Mouse (Mus musculus) liver, adult 2 months (tissue): ENCODE results near the gene Smo. TPM values are rescaled to one million over a fixed set of nuclear protein-coding genes. Genes with fewer than 3 reads are reported as not detected.

Experiments
- DNase-seq: peaks from one replicate; pipeline ENCODE4 v3.0.0-alpha.2; 2011; ENCODE audit warnings: low read depth, low spot score; ENCODE audit errors: extremely low read depth
- H3K27ac ChIP-seq: fragments of 200-500 bp; replicated peaks from 2 replicates; pipeline ENCODE4 v1.5.1; 2012; ENCODE audit warnings: low read depth, mild to moderate bottlenecking, control low read depth, inconsistent platforms, low read length; ENCODE audit not compliant: insufficient read depth
- H3K27me3 ChIP-seq: fragments of 200-500 bp; 2 replicates; pipeline ENCODE4 v1.6.1; 2012; ENCODE audit warnings: mild to moderate bottlenecking, moderate library complexity, low read length, inconsistent platforms; ENCODE audit not compliant: control insufficient read depth, insufficient read depth
- H3K36me3 ChIP-seq: fragments of 200-500 bp; 2 replicates; pipeline ENCODE4 v1.6.1; 2012; ENCODE audit warnings: low read length, inconsistent platforms; ENCODE audit not compliant: control insufficient read depth, insufficient read depth
- H3K4me1 ChIP-seq: fragments of 200-500 bp; 2 replicates; pipeline ENCODE4 v1.6.1; 2011; ENCODE audit warnings: low read length; ENCODE audit not compliant: control insufficient read depth, insufficient read depth
- H3K4me3 ChIP-seq: fragments of 200-500 bp; 2 replicates; pipeline ENCODE4 v1.5.1; 2011; ENCODE audit warnings: low read depth, mild to moderate bottlenecking, control low read depth, low read length, moderate library complexity; ENCODE audit not compliant: insufficient read depth
- H3K79me2 ChIP-seq: fragments of 200-500 bp; 2 replicates; pipeline ENCODE4 v1.6.1; 2012; ENCODE audit warnings: inconsistent platforms, mild to moderate bottlenecking, low read length, moderate library complexity; ENCODE audit not compliant: control insufficient read depth, insufficient read depth
- H3K9ac ChIP-seq: fragments of 200-500 bp; 2 replicates; pipeline ENCODE4 v1.6.1; 2012; ENCODE audit warnings: low read depth, mild to moderate bottlenecking, control low read depth, inconsistent platforms, low read length
- CTCF ChIP-seq: fragments of 200-500 bp; IDR thresholded peaks from 2 replicates; pipeline ENCODE4 v1.5.1; 2011; ENCODE audit warnings: low read depth, low read length, control low read depth
- POLR2A ChIP-seq: fragments of 200-500 bp; IDR thresholded peaks from 2 replicates; pipeline ENCODE4 v1.6.1; 2011; ENCODE audit warnings: low read length, control low read depth; ENCODE audit not compliant: insufficient read depth; ENCODE audit errors: extremely low read depth
- WGBS: fragments of 180-500 bp; shearing (Covaris S2); methylation state at CpG from one replicate; pipeline ENCODE4 v1.1.7; 2018; 5-methylcytosine and 5-hydroxymethylcytosine counted together
- polyA plus RNA-seq: library from polyadenylated mRNA; depleted of rRNA; stranded (reverse); fragments of >200 nt; gene quantifications from 2 replicates; pipeline ENCODE4 v1.2.3, GENCODE M21; 2012; rRNA removed
- total RNA-seq: library from RNA; depleted of rRNA; stranded (reverse); fragments of >200 nt; gene quantifications from 2 replicates; pipeline ENCODE4 v1.2.3, GENCODE M21; 2014; rRNA removed

Gene Smo
- total and polyA plus RNA-seq, 2 experiments = 4.1 to 10.5 TPM

GRCm38 (mm10) chr6:29790014-29790698, 54.9 kb downstream of the Smo start:
- H3K9ac ChIP-seq = no peak overlapping the region
- H3K4me3 ChIP-seq = no peak overlapping the region
- peaks cover 4% of the 10 kb centered on the region; the same call in 1 of the 2 replicates for H3K79me2 ChIP-seq
- H3K4me1 ChIP-seq = no peaks in the 10 kb centered on the region
- WGBS = 84% methylated on average over 3 of the region's 3 CpGs
- H3K36me3 ChIP-seq = no peaks in the 10 kb centered on the region
- no peak for DNase-seq
- TF ChIP-seq CTCF (no peak), POLR2A (no peak)
- no peaks in the 10 kb centered on the region for H3K27me3 ChIP-seq
- H3K27ac ChIP-seq = no peak overlapping the region

GRCm38 (mm10) chr6:29793520-29793919, 58.2 kb downstream of the Smo start:
- Histone ChIP-seq H3K4me3 (no peak overlapping the region), H3K27me3 (no peaks in the 10 kb centered on the region), H3K79me2 (peaks cover 11% of the 10 kb centered on the region; the same call in 1 of the 2 replicates), H3K9ac (no peak overlapping the region), H3K36me3 (no peaks in the 10 kb centered on the region), H3K4me1 (no peaks in the 10 kb centered on the region), H3K27ac (no peak overlapping the region)
- TF ChIP-seq CTCF = no peak
- TF ChIP-seq POLR2A = no peak
- no peak for DNase-seq
- WGBS = 85% methylated on average over 1 of the region's 1 CpGs

GRCm38 (mm10) chr6:29794582-29794981, 59.3 kb downstream of the Smo start:
- Histone ChIP-seq H3K4me3 (no peak overlapping the region), H3K27me3 (no peaks in the 10 kb centered on the region), H3K27ac (no peak overlapping the region), H3K4me1 (no peaks in the 10 kb centered on the region), H3K79me2 (peaks cover 16% of the 10 kb centered on the region; the same call in 1 of the 2 replicates), H3K9ac (no peak overlapping the region), H3K36me3 (no peaks in the 10 kb centered on the region)
- no peak for TF ChIP-seq POLR2A
- TF ChIP-seq CTCF = no peak
- 78% methylated on average over 6 of the region's 6 CpGs for WGBS
- DNase-seq = peak; percentile 47

GRCm38 (mm10) chr6:29802979-29803378, 67.7 kb downstream of the Smo start:
- DNase-seq = no peak
- WGBS = 86% methylated on average over 1 of the region's 1 CpGs
- no peak overlapping the region for H3K9ac ChIP-seq
- TF ChIP-seq CTCF (no peak), POLR2A (no peak)
- H3K27me3 ChIP-seq = no peaks in the 10 kb centered on the region
- no peaks in the 10 kb centered on the region; the same call in 1 of the 2 replicates for H3K36me3 ChIP-seq
- H3K27ac ChIP-seq = no peak overlapping the region
- no peak overlapping the region for H3K4me3 ChIP-seq
- no peaks in the 10 kb centered on the region for H3K4me1 ChIP-seq
- peaks cover 7% of the 10 kb centered on the region; the same call in 1 of the 2 replicates for H3K79me2 ChIP-seq

GRCm38 (mm10) chr6:29804006-29804405, 68.7 kb downstream of the Smo start:
- H3K79me2 ChIP-seq = peaks cover 7% of the 10 kb centered on the region; the same call in 1 of the 2 replicates
- H3K27me3 ChIP-seq = no peaks in the 10 kb centered on the region
- H3K9ac ChIP-seq = no peak overlapping the region
- H3K4me3 ChIP-seq = no peak overlapping the region
- H3K4me1 ChIP-seq = no peaks in the 10 kb centered on the region
- no peaks in the 10 kb centered on the region; the same call in 1 of the 2 replicates for H3K36me3 ChIP-seq
- no peak for TF ChIP-seq CTCF
- no peak for TF ChIP-seq POLR2A
- DNase-seq = no peak
- 69% methylated on average over 3 of the region's 3 CpGs for WGBS
- no peak overlapping the region for H3K27ac ChIP-seq

GRCm38 (mm10) chr6:29805381-29805780, 70.1 kb downstream of the Smo start:
- H3K4me3 ChIP-seq = no peak overlapping the region
- H3K27me3 ChIP-seq = no peaks in the 10 kb centered on the region
- no peak for TF ChIP-seq POLR2A
- no peaks in the 10 kb centered on the region; the same call in 1 of the 2 replicates for H3K79me2 ChIP-seq
- DNase-seq = no peak
- no peaks in the 10 kb centered on the region for H3K4me1 ChIP-seq
- H3K36me3 ChIP-seq = no peaks in the 10 kb centered on the region; the same call in 1 of the 2 replicates
- H3K27ac ChIP-seq = no peak overlapping the region
- no peak overlapping the region for H3K9ac ChIP-seq
- 86% methylated on average over 2 of the region's 2 CpGs for WGBS

Other genes with a start within 250 kb of the Smo start
- gene Kcp, start 227.6 kb upstream of the Smo start, total RNA-seq = 1.7 and 1.8 TPM in 2 replicates
- 5.6 and 10.2 TPM in 2 replicates for gene Kcp, start 227.6 kb upstream of the Smo start, polyA plus RNA-seq
- gene Irf5, start 208.9 kb upstream of the Smo start, total RNA-seq = 10.0 and 12.4 TPM in 2 replicates
- gene Irf5, start 208.9 kb upstream of the Smo start, polyA plus RNA-seq = 30.6 and 48.3 TPM in 2 replicates
- 26.8 and 31.5 TPM in 2 replicates for gene Tnpo3, start 125.6 kb upstream of the Smo start, total RNA-seq
- 33.3 and 34.7 TPM in 2 replicates for gene Tnpo3, start 125.6 kb upstream of the Smo start, polyA plus RNA-seq
- 4.2 and 9.3 TPM in 2 replicates for gene Tspan33, start 41.3 kb upstream of the Smo start, total RNA-seq
- 7.0 and 8.5 TPM in 2 replicates for gene Tspan33, start 41.3 kb upstream of the Smo start, polyA plus RNA-seq
- 8.9 and 11.8 TPM in 2 replicates for gene Ahcyl2, start 32.5 kb downstream of the Smo start, total RNA-seq
- 5.2 and 7.4 TPM in 2 replicates for gene Ahcyl2, start 32.5 kb downstream of the Smo start, polyA plus RNA-seq
- gene Strip2, start 181.5 kb downstream of the Smo start, total RNA-seq = 0.13 and 0.18 TPM in 2 replicates
- 0.02 and 0.04 TPM in 2 replicates for gene Strip2, start 181.5 kb downstream of the Smo start, polyA plus RNA-seq